Mouse (Mus musculus) kidney, adult 2 months (tissue): ENCODE data around the gene Zmym1. TPM values are rescaled to one million over a fixed set of nuclear protein-coding genes. Genes with fewer than 3 reads are reported as not detected.

Experiments used
- DNase-seq: peaks from one replicate; pipeline ENCODE4 v3.0.0; 2021
- H3K27ac ChIP-seq: fragments of 200-500 bp; 2 replicates; pipeline ENCODE4 v1.5.1; 2012; ENCODE audit warnings: low read depth, low read length, control low read depth, inconsistent platforms; ENCODE audit not compliant: insufficient read depth
- H3K27me3 ChIP-seq: fragments of 200-500 bp; replicated peaks from 2 replicates; pipeline ENCODE4 v1.6.1; 2012; ENCODE audit warnings: mild to moderate bottlenecking, moderate library complexity, low read length, inconsistent platforms; ENCODE audit not compliant: control insufficient read depth, insufficient read depth
- H3K36me3 ChIP-seq: fragments of 200-500 bp; 2 replicates; pipeline ENCODE4 v1.6.1; 2012; ENCODE audit warnings: mild to moderate bottlenecking, moderate library complexity, low read length, inconsistent platforms; ENCODE audit not compliant: control insufficient read depth, insufficient read depth
- H3K4me1 ChIP-seq: fragments of 200-500 bp; 2 replicates; pipeline ENCODE4 v1.6.1; 2011; ENCODE audit warnings: low read length; ENCODE audit not compliant: control insufficient read depth, insufficient read depth
- H3K4me3 ChIP-seq: fragments of 200-500 bp; 2 replicates; pipeline ENCODE4 v1.5.1; 2011; ENCODE audit warnings: mild to moderate bottlenecking, low read depth, low read length, control low read depth; ENCODE audit not compliant: insufficient read depth
- CTCF ChIP-seq: fragments of 200-500 bp; conservative IDR thresholded peaks from 2 replicates; pipeline ENCODE4 v1.5.1; 2011; ENCODE audit warnings: low read depth, mild to moderate bottlenecking, control low read depth, low read length, moderate library complexity, mixed read lengths; ENCODE audit not compliant: insufficient read depth, insufficient read length
- POLR2A ChIP-seq: fragments of 200-500 bp; IDR thresholded peaks from one replicate; pipeline ENCODE4 v1.6.1; 2011; ENCODE audit warnings: low read depth, low read length, control low read depth
- WGBS: fragments of 180-500 bp; shearing (Covaris S2); methylation state at CpG from one replicate; pipeline ENCODE4 v1.1.7; 2018; 5-methylcytosine and 5-hydroxymethylcytosine counted together
- polyA plus RNA-seq: library from polyadenylated mRNA; depleted of rRNA; stranded (reverse); fragments of >200 nt; gene quantifications from 2 replicates; pipeline ENCODE4 v1.2.3, GENCODE M21; 2012

The Zmym1 gene
- polyA plus RNA-seq, 1 experiment = 1.3 TPM

GRCm38 (mm10) chr4:127080806-127081205 is 19.9 kb upstream of the Zmym1 start:
- TF ChIP-seq POLR2A (no peak), CTCF (no peak)
- no peaks in the 10 kb centered on the region for H3K36me3 ChIP-seq
- H3K4me1 ChIP-seq = peaks cover 6% of the 10 kb centered on the region
- 47% methylated on average over 1 of the region's 1 CpGs for WGBS
- DNase-seq = no peak
- H3K27ac ChIP-seq = no peak overlapping the region
- no peak overlapping the region for H3K4me3 ChIP-seq
- H3K27me3 ChIP-seq = no peaks in the 10 kb centered on the region

GRCm38 (mm10) chr4:127076875-127077548 is 16.1 kb upstream of the Zmym1 start, which contains the start of gene Zmym6:
TSS of gene Zmym6 (plus strand) at chr4:127077383.
- TF ChIP-seq CTCF (no peak), POLR2A (peak; percentile 65)
- no peaks in the 10 kb centered on the region for H3K27me3 ChIP-seq
- peak; percentile 96 for DNase-seq
- WGBS = under 1% methylated on average over 46 of the region's 46 CpGs
- H3K36me3 ChIP-seq = no peaks in the 10 kb centered on the region
- H3K4me3 ChIP-seq = peak within 1 kb of the TSS; percentile 63
- peaks cover 6% of the 10 kb centered on the region for H3K4me1 ChIP-seq
- H3K27ac ChIP-seq = peak within 1 kb of the TSS; percentile 75

DNA sequence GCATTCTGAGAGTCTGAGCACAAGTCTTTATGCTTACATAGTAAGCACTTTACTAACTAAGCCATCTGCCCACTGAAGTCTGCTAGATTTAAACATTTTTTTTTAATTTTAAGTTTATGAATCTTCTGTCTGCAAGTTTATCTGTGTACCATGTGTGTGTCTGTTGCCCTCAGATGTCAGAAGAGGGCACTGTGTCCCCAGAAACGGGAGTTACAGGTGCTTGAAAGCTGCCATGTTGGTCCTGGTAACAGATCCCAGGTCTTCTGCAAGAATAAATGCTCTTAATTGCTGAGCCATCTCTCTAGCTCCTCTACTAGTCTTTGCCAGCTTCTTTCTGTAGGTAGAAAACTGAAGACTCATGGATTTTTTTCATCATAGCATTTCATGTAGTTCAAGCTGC is 14.0 kb upstream of the Zmym1 start:
- H3K36me3 ChIP-seq = no peaks in the 10 kb centered on the region
- peaks cover 4% of the 10 kb centered on the region for H3K4me1 ChIP-seq
- H3K27ac ChIP-seq = no peak overlapping the region
- H3K27me3 ChIP-seq = no peaks in the 10 kb centered on the region
- TF ChIP-seq CTCF (no peak), POLR2A (no peak)
- no peak for DNase-seq
- WGBS = 61% methylated on average over 1 of the region's 1 CpGs
- H3K4me3 ChIP-seq = no peak overlapping the region

DNA sequence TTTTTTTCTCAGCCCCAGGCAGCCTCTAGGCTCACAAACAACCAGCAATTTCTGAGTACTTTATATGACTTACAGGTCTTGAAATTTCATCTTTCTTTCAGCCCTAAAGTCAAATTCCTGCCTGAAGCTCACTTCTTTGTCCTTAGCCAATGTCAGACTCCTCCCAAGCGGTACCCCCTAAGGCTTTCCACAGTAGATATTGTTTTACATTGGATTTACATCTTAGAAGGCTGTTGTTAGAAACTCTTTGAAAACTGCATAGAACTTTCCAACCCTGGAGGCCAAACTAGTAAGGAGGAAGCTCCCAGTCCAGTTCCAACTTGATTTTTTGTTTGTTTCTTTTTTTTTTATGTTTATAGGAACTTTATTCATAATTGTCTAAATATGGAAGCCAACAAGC is 3.1 kb upstream of the Zmym1 start:
- H3K27ac ChIP-seq = no peak overlapping the region
- no peaks in the 10 kb centered on the region; the same call in 1 of the 2 replicates for H3K27me3 ChIP-seq
- TF ChIP-seq CTCF = no peak
- TF ChIP-seq POLR2A = no peak
- no peaks in the 10 kb centered on the region for H3K4me1 ChIP-seq
- no peaks in the 10 kb centered on the region for H3K36me3 ChIP-seq
- no peak overlapping the region for H3K4me3 ChIP-seq
- 60% methylated on average over 1 of the region's 1 CpGs for WGBS
- no peak for DNase-seq

DNA sequence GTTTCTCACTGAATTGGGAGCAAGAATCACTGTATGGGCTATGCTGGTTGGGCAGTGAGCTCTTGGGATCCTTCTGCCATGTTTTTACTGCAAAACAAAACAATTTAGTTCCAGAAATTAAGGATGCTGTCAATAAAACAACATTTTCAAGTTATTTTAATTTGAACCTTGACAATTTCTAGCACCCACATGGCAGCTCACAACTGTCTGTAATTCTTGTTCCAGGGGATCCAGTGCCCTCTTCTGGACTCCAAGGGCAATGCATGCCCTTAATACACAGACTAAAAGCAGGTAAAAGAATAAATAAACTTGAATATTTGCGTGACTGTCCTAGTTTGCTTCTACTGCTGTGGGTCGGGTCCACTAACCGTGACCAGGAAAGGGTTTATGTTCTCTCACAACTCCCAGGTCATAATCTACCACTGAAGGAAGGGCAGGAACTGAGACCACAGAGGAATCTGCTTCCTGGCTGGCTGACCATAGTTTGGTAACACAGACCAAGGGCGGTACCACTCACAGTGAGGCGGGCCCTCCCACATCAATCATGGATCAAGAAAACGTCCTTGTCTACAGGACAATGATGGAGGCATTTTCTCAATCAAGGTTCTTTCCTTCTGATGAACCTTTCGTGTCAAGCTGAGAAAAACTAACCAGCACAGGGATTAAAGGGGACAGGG is 6.3 kb downstream of the Zmym1 start:
- 0 out of 2 replicates have a peak, but pooled peaks have one; percentile 24 for TF ChIP-seq CTCF
- no peak for TF ChIP-seq POLR2A
- H3K4me3 ChIP-seq = no peak overlapping the region
- no peaks in the 10 kb centered on the region for H3K4me1 ChIP-seq
- H3K36me3 ChIP-seq = no peaks in the 10 kb centered on the region; the same call in 1 of the 2 replicates
- H3K27ac ChIP-seq = no peak overlapping the region
- no peaks in the 10 kb centered on the region for H3K27me3 ChIP-seq
- WGBS = 87% methylated on average over 7 of the region's 7 CpGs
- no peak for DNase-seq

GRCm38 (mm10) chr4:127053071-127053470 is 7.9 kb downstream of the Zmym1 start:
- H3K27me3 ChIP-seq = no peaks in the 10 kb centered on the region
- 98% methylated on average over 5 of the region's 5 CpGs for WGBS
- H3K36me3 ChIP-seq = peaks cover 2% of the 10 kb centered on the region
- H3K27ac ChIP-seq = no peak overlapping the region
- TF ChIP-seq POLR2A = no peak
- TF ChIP-seq CTCF = no peak
- no peak for DNase-seq
- no peak overlapping the region for H3K4me3 ChIP-seq
- H3K4me1 ChIP-seq = no peaks in the 10 kb centered on the region

DNA sequence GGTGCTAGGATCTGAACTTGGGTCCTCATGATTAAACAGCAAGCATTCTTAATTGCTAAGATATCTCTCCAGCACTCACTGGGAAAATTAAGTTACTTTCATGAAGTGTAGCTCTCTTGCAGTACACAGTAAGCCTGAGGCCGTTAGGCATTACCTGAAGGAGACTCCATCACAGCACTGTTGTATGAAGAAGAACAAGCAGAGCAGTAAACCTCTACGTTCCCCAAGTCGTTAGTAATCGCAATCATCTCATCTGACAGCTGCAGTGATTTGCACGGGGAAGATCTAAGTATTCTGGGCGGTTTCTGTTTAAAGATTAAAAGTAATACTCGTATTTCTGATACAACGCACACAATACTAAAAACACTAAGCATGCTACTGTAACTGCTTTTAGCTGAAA is 9.8 kb downstream of the Zmym1 start:
- no peaks in the 10 kb centered on the region for H3K27me3 ChIP-seq
- H3K36me3 ChIP-seq = peaks cover 6% of the 10 kb centered on the region
- H3K4me3 ChIP-seq = no peak overlapping the region
- H3K27ac ChIP-seq = no peak overlapping the region
- WGBS = 76% methylated on average over 8 of the region's 8 CpGs
- TF ChIP-seq POLR2A = no peak
- TF ChIP-seq CTCF = no peak
- H3K4me1 ChIP-seq = no peaks in the 10 kb centered on the region
- no peak for DNase-seq
